Mouse (Mus musculus): ENCODE measurements around the gene Pym1. TPM values are rescaled to one million over a fixed set of nuclear protein-coding genes. Genes with fewer than 3 reads are reported as not detected.

Pym1 gene
- polyA plus RNA-seq, 1 experiment from 2014 or later: 37.7 TPM

DNA sequence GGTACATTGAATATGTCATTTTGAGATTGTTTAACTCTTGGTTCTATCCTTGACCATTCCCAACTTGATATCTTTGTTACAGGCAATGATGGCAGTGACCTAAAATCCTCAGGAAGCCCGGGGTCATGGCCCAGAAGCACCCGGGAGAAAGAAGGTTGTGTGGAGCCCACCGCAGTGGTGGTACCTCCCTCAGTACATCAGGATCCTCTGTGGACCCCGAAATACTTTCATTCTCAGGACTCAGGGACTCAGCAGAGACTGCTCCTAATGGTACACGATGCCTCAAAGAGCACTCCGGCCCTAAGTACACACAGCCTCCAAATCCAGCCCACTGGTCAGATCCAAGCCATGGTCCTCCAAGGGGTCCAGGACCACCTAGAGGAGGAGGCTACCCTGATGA lies 58.4 kb downstream of the Pym1 start:
- Histone ChIP-seq H3K36me3 (peaks cover 23% of the 10 kb centered on the region), H3K27me3 (no peaks in the 10 kb centered on the region), H3K4me1 (peaks cover 54% of the 10 kb centered on the region), H3K4me3 (replicated peaks) (peak overlapping the region; percentile 88), H3K9ac (peak overlapping the region; percentile 53), H3K9me3 (replicated peaks) (no peaks in the 10 kb centered on the region), H3K27ac (replicated peaks) (peak overlapping the region; percentile 100), H3K4me2 (replicated peaks) (peak overlapping the region; percentile 74)
- no peak for ATAC-seq (ENCODE audit: insufficient number of reproducible peaks, low FRiP score, low TSS enrichment, low read depth)
- 56% methylated on average over 6 of the region's 6 CpGs for WGBS

DNA sequence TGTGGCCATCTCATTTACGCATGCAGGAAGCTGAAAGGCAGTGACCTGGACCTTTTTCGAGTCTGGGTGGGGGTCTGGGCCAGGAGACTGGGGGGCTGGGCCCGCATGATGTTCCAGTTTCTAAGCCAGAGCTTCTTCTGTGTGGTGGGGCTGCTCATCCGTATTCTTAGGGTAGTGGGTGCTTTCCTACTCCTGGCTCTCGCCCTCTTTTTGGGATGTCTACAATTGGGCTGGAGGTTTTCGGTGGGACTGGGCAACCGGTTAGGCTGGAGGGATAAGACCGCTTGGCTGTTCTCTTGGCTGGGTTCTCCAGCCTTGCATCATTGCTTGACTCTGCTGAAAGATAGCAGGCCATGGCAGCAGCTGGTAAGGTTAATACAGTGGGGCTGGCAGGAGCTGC lies 59.3 kb downstream of the Pym1 start:
- Histone ChIP-seq H3K27ac (replicated peaks) (no peak overlapping the region), H3K9ac (no peak overlapping the region), H3K4me2 (replicated peaks) (peak overlapping the region; percentile 74), H3K4me1 (peaks cover 54% of the 10 kb centered on the region), H3K9me3 (replicated peaks) (no peaks in the 10 kb centered on the region), H3K36me3 (peaks cover 20% of the 10 kb centered on the region), H3K27me3 (no peaks in the 10 kb centered on the region), H3K4me3 (replicated peaks) (peak overlapping the region; percentile 88)
- WGBS: 90% methylated on average over 8 of the region's 8 CpGs
- ATAC-seq (ENCODE audit: insufficient number of reproducible peaks, low FRiP score, low TSS enrichment, low read depth): no peak

Other genes with a start within 250 kb of the Pym1 start
- 5.0 and 6.9 TPM in 2 replicates for gene Myl6b, start 249.2 kb upstream of the Pym1 start, polyA plus RNA-seq (2015; fragmentation: Nextera tagmentation; extraction: Ambion mirVana)
- gene Esyt1, start 222.0 kb upstream of the Pym1 start, polyA plus RNA-seq (2015; fragmentation: Nextera tagmentation; extraction: Ambion mirVana): 43.3 and 44.0 TPM in 2 replicates
- 15.8 and 16.0 TPM in 2 replicates for gene Zc3h10, start 200.1 kb upstream of the Pym1 start, polyA plus RNA-seq (2015; fragmentation: Nextera tagmentation; extraction: Ambion mirVana)
- 4,202 and 4,259 TPM in 2 replicates for gene Rpl41, start 198.6 kb upstream of the Pym1 start, polyA plus RNA-seq (2015; fragmentation: Nextera tagmentation; extraction: Ambion mirVana)
- 186 and 189 TPM in 2 replicates for gene Pa2g4, start 181.9 kb upstream of the Pym1 start, polyA plus RNA-seq (2015; fragmentation: Nextera tagmentation; extraction: Ambion mirVana)
- 23.9 and 25.8 TPM in 2 replicates for gene Erbb3, start 158.2 kb upstream of the Pym1 start, polyA plus RNA-seq (2015; fragmentation: Nextera tagmentation; extraction: Ambion mirVana)
- 833 and 868 TPM in 2 replicates for gene Rps26, start 121.1 kb upstream of the Pym1 start, polyA plus RNA-seq (2015; fragmentation: Nextera tagmentation; extraction: Ambion mirVana)
- 3.1 and 3.9 TPM in 2 replicates for gene Ikzf4, start 101.9 kb upstream of the Pym1 start, polyA plus RNA-seq (2015; fragmentation: Nextera tagmentation; extraction: Ambion mirVana)
- gene Suox, start 73.8 kb upstream of the Pym1 start, polyA plus RNA-seq (2015; fragmentation: Nextera tagmentation; extraction: Ambion mirVana): 19.3 and 20.9 TPM in 2 replicates
- gene Rab5b, start 51.6 kb upstream of the Pym1 start, polyA plus RNA-seq (2015; fragmentation: Nextera tagmentation; extraction: Ambion mirVana): 91.6 and 97.4 TPM in 2 replicates
- 27.2 and 29.8 TPM in 2 replicates for gene Pmel, start 43.7 kb upstream of the Pym1 start, polyA plus RNA-seq (2015; fragmentation: Nextera tagmentation; extraction: Ambion mirVana)
- 105 TPM in 2 replicates for gene Cdk2, start 42.9 kb upstream of the Pym1 start, polyA plus RNA-seq (2015; fragmentation: Nextera tagmentation; extraction: Ambion mirVana)
- 25.6 and 26.5 TPM in 2 replicates for gene Dgka, start 3.0 kb upstream of the Pym1 start, polyA plus RNA-seq (2015; fragmentation: Nextera tagmentation; extraction: Ambion mirVana)
- 2.3 and 2.6 TPM in 2 replicates for gene Mmp19, start 43.0 kb downstream of the Pym1 start, polyA plus RNA-seq (2015; fragmentation: Nextera tagmentation; extraction: Ambion mirVana)
- gene Dnajc14, start 56.2 kb downstream of the Pym1 start, polyA plus RNA-seq (2015; fragmentation: Nextera tagmentation; extraction: Ambion mirVana): 62.5 and 64.7 TPM in 2 replicates
- gene Tmem198b, start 56.5 kb downstream of the Pym1 start, polyA plus RNA-seq (2015; fragmentation: Nextera tagmentation; extraction: Ambion mirVana): 25.4 and 28.1 TPM in 2 replicates
- 194 and 196 TPM in 2 replicates for gene Sarnp, start 69.4 kb downstream of the Pym1 start, polyA plus RNA-seq (2015; fragmentation: Nextera tagmentation; extraction: Ambion mirVana)
- 58.2 and 61.7 TPM in 2 replicates for gene Ormdl2, start 73.8 kb downstream of the Pym1 start, polyA plus RNA-seq (2015; fragmentation: Nextera tagmentation; extraction: Ambion mirVana)
- gene Gdf11, start 143.8 kb downstream of the Pym1 start, polyA plus RNA-seq (2015; fragmentation: Nextera tagmentation; extraction: Ambion mirVana): 6.1 TPM in 2 replicates
- 1,010 and 1,093 TPM in 2 replicates for gene Cd63, start 153.1 kb downstream of the Pym1 start, polyA plus RNA-seq (2015; fragmentation: Nextera tagmentation; extraction: Ambion mirVana)
- 19.6 and 21.3 TPM in 2 replicates for gene Rdh5, start 175.0 kb downstream of the Pym1 start, polyA plus RNA-seq (2015; fragmentation: Nextera tagmentation; extraction: Ambion mirVana)
- 224 and 226 TPM in 2 replicates for gene Bloc1s1, start 176.1 kb downstream of the Pym1 start, polyA plus RNA-seq (2015; fragmentation: Nextera tagmentation; extraction: Ambion mirVana)
- 14.3 and 16.5 TPM in 2 replicates for gene Itga7, start 185.9 kb downstream of the Pym1 start, polyA plus RNA-seq (2015; fragmentation: Nextera tagmentation; extraction: Ambion mirVana)
- 0.26 and 0.31 TPM in 2 replicates for gene Mettl7b, start 213.1 kb downstream of the Pym1 start, polyA plus RNA-seq (2015; fragmentation: Nextera tagmentation; extraction: Ambion mirVana)
- gene Olfr9, start 241.5 kb downstream of the Pym1 start, polyA plus RNA-seq (2015; fragmentation: Nextera tagmentation; extraction: Ambion mirVana): 0.05 TPM in 1 of 2 replicates, not detected in the other

Measured in embryonic facial prominence, embryonic 15.5 days (tissue).